In the genomic region with DNA sequence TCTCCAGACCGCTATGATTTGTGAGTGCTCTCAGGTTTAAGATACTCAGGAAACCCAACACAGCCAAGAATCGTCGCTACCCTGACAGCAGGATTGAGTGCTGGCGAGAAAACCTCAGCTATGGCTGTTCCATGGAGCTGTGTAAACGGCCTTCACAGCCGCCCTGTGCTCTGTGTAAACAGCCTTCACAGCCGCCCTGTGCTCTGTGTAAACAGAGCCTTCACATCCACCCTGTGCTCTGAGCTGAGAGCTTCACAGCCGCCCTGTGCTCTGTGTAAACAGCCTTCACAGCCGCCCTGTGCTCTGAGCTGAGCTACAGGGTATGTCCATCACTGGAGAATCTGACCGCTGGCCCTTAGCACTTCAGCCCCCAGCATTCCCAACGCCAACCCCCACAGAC, we compare ENCODE assay signal across 12 mouse cellular contexts. TPM values are rescaled to one million over a fixed set of nuclear protein-coding genes. Genes with fewer than 3 reads are reported as not detected.
DNase-seq lines count a peak whose midpoint lies in the region; ATAC-seq and TF ChIP-seq lines count a peak whose summit lies in the region.
"Had no signal": no experiment of that assay in that cellular context is flagged by ENCODE, and none has a peak within 500 bp of the region (broad histone marks: within the 10 kb centered on the region; RNA-seq: fewer than 3 reads in every experiment).

No protein-coding gene starts in this region.

- no peak overlapping the region for H3K27ac ChIP-seq in hindbrain, postnatal 0 days
- 0 out of 2 replicates have a peak overlapping the region, but pooled peaks have one; percentile 24 for H3K27ac ChIP-seq in liver, postnatal 0 days (ENCODE audit: low read depth)
- H3K27ac ChIP-seq: limb, embryonic 13.5 days had no signal

- H3K4me1 ChIP-seq in hindbrain, postnatal 0 days (ENCODE audit: insufficient read depth, low read length) = no peaks in the 10 kb centered on the region
- peaks cover 7% of the 10 kb centered on the region for H3K4me1 ChIP-seq in liver, postnatal 0 days (ENCODE audit: insufficient read depth)
- H3K4me1 ChIP-seq: limb, embryonic 13.5 days had no signal

- no peak overlapping the region for H3K9ac ChIP-seq in hindbrain, postnatal 0 days (replicated peaks; ENCODE audit: low read length)
- H3K9ac ChIP-seq in liver, postnatal 0 days (replicated peaks) = no peak overlapping the region
- H3K9ac ChIP-seq: limb, embryonic 13.5 days had no signal

- H3K27me3 ChIP-seq in hindbrain, postnatal 0 days (ENCODE audit: insufficient read depth, low read length) = no peaks in the 10 kb centered on the region
- H3K27me3 ChIP-seq in liver, postnatal 0 days (ENCODE audit: insufficient read depth, low read length) = no peaks in the 10 kb centered on the region
- H3K27me3 ChIP-seq: limb, embryonic 13.5 days had no signal

- H3K4me3 ChIP-seq in hindbrain, postnatal 0 days (ENCODE audit: low read length) = no peak overlapping the region
- H3K4me3 ChIP-seq in liver, postnatal 0 days (ENCODE audit: low read depth, low read length) = no peak overlapping the region
- H3K4me3 ChIP-seq: limb, embryonic 13.5 days had no signal

- TF ChIP-seq CTCF in hindbrain, postnatal 0 days (IDR thresholded peaks at IDR 0.05; ENCODE audit: low read depth) = no peak
- TF ChIP-seq CTCF in liver, postnatal 0 days (IDR thresholded peaks at IDR 0.05; ENCODE audit: low read depth) = no peak

- H3K9me3 ChIP-seq in hindbrain, postnatal 0 days (ENCODE audit: low read length) = no peaks in the 10 kb centered on the region
- no peaks in the 10 kb centered on the region for H3K9me3 ChIP-seq in liver, postnatal 0 days (ENCODE audit: low read length)
- H3K9me3 ChIP-seq: limb, embryonic 13.5 days had no signal

- 84% methylated on average over 11 of the region's 11 CpGs for WGBS in hindbrain, postnatal 0 days
- 63% methylated on average over 11 of the region's 11 CpGs for WGBS in liver, postnatal 0 days (ENCODE audit: insufficient replicate concordance)

- TF ChIP-seq EP300 in liver, postnatal 0 days (IDR thresholded peaks at IDR 0.05; ENCODE audit: low read depth) = no peak

- DNase-seq in ZHBTc4 (ENCODE audit: low read depth, low spot score) = peak; percentile 26
- DNase-seq in brain, adult 2 months (ENCODE audit: low read depth, low spot score) = peak; percentile 10
- DNase-seq in hindbrain, postnatal 0 days (ENCODE audit: low spot score) = no peak
- DNase-seq in liver, postnatal 0 days = peak; percentile 58
- no peak for DNase-seq in right cerebral cortex, postnatal 25 days
- DNase-seq in retina, embryonic 14.5 days (ENCODE audit: low spot score) = no peak
- DNase-seq in left cerebral cortex, postnatal 14 days (ENCODE audit: low spot score in 2 of 2) = no peak
- DNase-seq: gastrocnemius, postnatal 14 days; thymus, adult 2 months had no signal

- peaks cover 76% of the 10 kb centered on the region for H3K36me3 ChIP-seq in hindbrain, postnatal 0 days (ENCODE audit: insufficient read depth, low read length)
- H3K36me3 ChIP-seq in liver, postnatal 0 days (replicated peaks; ENCODE audit: insufficient read depth, low read length) = peaks cover 40% of the 10 kb centered on the region

- peak; percentile 24; the same call in 1 of the 2 replicates for ATAC-seq in hindbrain, postnatal 0 days
- ATAC-seq in liver, postnatal 0 days = peak; percentile 98
- ATAC-seq in inflammation-experienced regulatory T-cells, adult 6 months = no peak

- H3K4me2 ChIP-seq in hindbrain, postnatal 0 days (ENCODE audit: low read depth, low read length) = no peak overlapping the region
- H3K4me2 ChIP-seq in liver, postnatal 0 days (ENCODE audit: low read depth, low read length) = no peak overlapping the region
- H3K4me2 ChIP-seq: limb, embryonic 13.5 days had no signal

- intact Hi-C loops in left cerebral cortex, postnatal 14 days (cut with DNase I) = no loop called here

RNA-seq across cellular contexts. Expression of gene Urb1, which starts 30.4 kb away (rescaled TPM):
- 14.5 and 17.6 TPM in 2 replicates for total RNA-seq in hindbrain, postnatal 0 days (2014; rRNA removed)
- 4.0 and 4.5 TPM in 2 replicates for polyA plus RNA-seq in hindbrain, postnatal 0 days (2015; fragmentation: Nextera tagmentation; extraction: Ambion mirVana)
- 1.3 and 1.6 TPM in 2 replicates for polyA plus RNA-seq in liver, postnatal 0 days (2015; fragmentation: Nextera tagmentation; extraction: Ambion mirVana)
- polyA plus RNA-seq in inflammation-experienced regulatory T-cells, adult 6 months (2017; shearing (Covaris generic)) = 1 to 10 TPM; 3.0 to 6.2 (median 4.3) TPM
- 10 to 100 TPM; 14.2 to 15.9 TPM for total RNA-seq in left cerebral cortex, postnatal 14 days (2021)

RNA-seq across cellular contexts. Expression of gene Mrap, which starts 41.8 kb away (rescaled TPM):
- 1.4 and 2.9 TPM in 2 replicates for total RNA-seq in hindbrain, postnatal 0 days (2014; rRNA removed)
- 1.3 and 1.6 TPM in 2 replicates for polyA plus RNA-seq in hindbrain, postnatal 0 days (2015; fragmentation: Nextera tagmentation; extraction: Ambion mirVana)
- polyA plus RNA-seq in liver, postnatal 0 days (2015; fragmentation: Nextera tagmentation; extraction: Ambion mirVana) = 45.3 and 53.4 TPM in 2 replicates
- polyA plus RNA-seq in inflammation-experienced regulatory T-cells, adult 6 months (2017; shearing (Covaris generic)) = not detected
- total RNA-seq in left cerebral cortex, postnatal 14 days (2021) = under 1 TPM; 0.72 TPM
- total RNA-seq: common myeloid progenitor, adult 5-6 weeks had no signal
- polyA plus RNA-seq: limb, embryonic 13.5 days had no signal

RNA-seq across cellular contexts. Expression of gene Eva1c, which starts 46.7 kb away (rescaled TPM):
- 2.3 and 9.4 TPM in 2 replicates for total RNA-seq in hindbrain, postnatal 0 days (2014; rRNA removed)
- polyA plus RNA-seq in hindbrain, postnatal 0 days (2015; fragmentation: Nextera tagmentation; extraction: Ambion mirVana) = 3.9 and 4.0 TPM in 2 replicates
- 0.67 and 1.1 TPM in 2 replicates for polyA plus RNA-seq in liver, postnatal 0 days (2015; fragmentation: Nextera tagmentation; extraction: Ambion mirVana)
- polyA plus RNA-seq in inflammation-experienced regulatory T-cells, adult 6 months (2017; shearing (Covaris generic)) = not detected
- 1 to 10 TPM; 1.6 to 2.1 TPM for total RNA-seq in left cerebral cortex, postnatal 14 days (2021)
- total RNA-seq: common myeloid progenitor, adult 5-6 weeks had no signal

RNA-seq across cellular contexts. Expression of gene Mis18a, which starts 52.6 kb away (rescaled TPM):
- total RNA-seq in hindbrain, postnatal 0 days (2014; rRNA removed) = 16.9 and 22.0 TPM in 2 replicates
- 29.0 and 29.7 TPM in 2 replicates for polyA plus RNA-seq in hindbrain, postnatal 0 days (2015; fragmentation: Nextera tagmentation; extraction: Ambion mirVana)
- polyA plus RNA-seq in liver, postnatal 0 days (2015; fragmentation: Nextera tagmentation; extraction: Ambion mirVana) = 25.7 and 26.1 TPM in 2 replicates
- 10 to 100 TPM; 50.4 to 81.3 (median 50.9) TPM for polyA plus RNA-seq in inflammation-experienced regulatory T-cells, adult 6 months (2017; shearing (Covaris generic))
- total RNA-seq in left cerebral cortex, postnatal 14 days (2021) = 1 to 10 TPM; 6.1 to 8.4 TPM

Comparison
In these comparisons a context has a peak if more than half of its experiments do, and no peak if none do; other contexts are left out.
1. DNase-seq: peak in ZHBTc4 (single experiment), brain, adult 2 months (single experiment) and liver, postnatal 0 days (single experiment); none in hindbrain, postnatal 0 days (single experiment), right cerebral cortex, postnatal 25 days (single experiment), retina, embryonic 14.5 days (single experiment) and left cerebral cortex, postnatal 14 days (0 of 2).
2. RNA of gene Mrap, which starts 41.8 kb away (polyA plus RNA-seq): 45.3 to 53.4 TPM in liver, postnatal 0 days; 1.3 to 1.6 TPM in hindbrain, postnatal 0 days and not detected in inflammation-experienced regulatory T-cells, adult 6 months; every median in the first group is over 10 times any median in the second.